Mouse (Mus musculus): Measurements from ENCODE around the gene Gbp7. TPM values are rescaled to one million over a fixed set of nuclear protein-coding genes. Genes with fewer than 3 reads are reported as not detected.

The Gbp7 gene
- polyA plus RNA-seq (2011; ENCODE audit: insufficient read length, low read depth, missing spikeins), result 3.3 and 6.4 TPM in 2 replicates

GRCm38 (mm10) chr3:142530087-142530953 is at the start of gene Gbp7:
Gene Gbp7 (plus strand): TSS chr3:142530342.
- Histone ChIP-seq H3K4me1 (ENCODE audit: control insufficient read depth, insufficient read depth, low read length) (no peaks in the 10 kb centered on the region; the same call in 1 of the 2 replicates), H3K27ac (ENCODE audit: insufficient read depth, low read length) (peak within 1 kb of the TSS; percentile 54; the same call in 1 of the 2 replicates), H3K4me3 (ENCODE audit: insufficient read depth, low read length) (peak within 1 kb of the TSS; percentile 95)
- TF ChIP-seq POLR2A (IDR thresholded peaks at IDR 0.05; ENCODE audit: low read depth, low read length) (peak; percentile 27; the same call in 1 of the 2 replicates), CTCF (IDR thresholded peaks at IDR 0.05; ENCODE audit: borderline replicate concordance, insufficient read depth, low read length) (no peak)

GRCm38 (mm10) chr3:142490465-142490864 is 39.7 kb upstream of the Gbp7 start:
- Histone ChIP-seq H3K27ac (ENCODE audit: insufficient read depth, low read length) (no peak overlapping the region), H3K4me1 (ENCODE audit: control insufficient read depth, insufficient read depth, low read length) (no peaks in the 10 kb centered on the region), H3K4me3 (ENCODE audit: insufficient read depth, low read length) (no peak overlapping the region)
- TF ChIP-seq POLR2A (IDR thresholded peaks at IDR 0.05; ENCODE audit: low read depth, low read length), result no peak
- peak; percentile 73; the same call in 1 of the 2 replicates for TF ChIP-seq CTCF (IDR thresholded peaks at IDR 0.05; ENCODE audit: borderline replicate concordance, insufficient read depth, low read length)

DNA sequence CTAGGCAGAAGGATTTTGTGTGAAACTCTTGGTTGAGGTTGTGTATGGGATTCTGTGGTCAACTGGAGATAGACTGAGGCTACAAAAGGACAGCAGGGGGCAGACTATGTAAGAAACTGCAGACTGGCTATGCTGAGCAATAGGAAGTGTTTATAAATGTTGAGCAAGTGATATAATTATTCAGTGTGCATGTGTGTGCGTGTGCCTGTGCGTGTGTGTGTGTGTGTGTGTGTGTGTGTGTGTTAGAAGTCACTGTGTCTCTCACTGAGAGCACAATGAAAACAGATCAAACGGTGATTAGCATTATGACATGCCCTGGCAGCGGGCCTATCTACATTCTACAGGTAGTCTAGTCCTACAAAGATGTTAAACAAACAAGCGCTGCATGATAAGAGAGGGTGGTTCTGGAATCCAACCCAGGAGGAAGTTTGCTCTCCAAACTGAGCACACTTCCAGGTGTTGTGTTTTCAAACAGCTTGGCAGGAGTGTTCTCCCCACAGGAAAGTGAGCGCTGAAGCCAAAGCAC is 36.5 kb upstream of the Gbp7 start, which contains the start of gene Gbp5:
Gene Gbp5, plus strand, starts transcription at position 443 of the 526 bp plus-strand sequence.
- Histone ChIP-seq H3K4me1 (ENCODE audit: control insufficient read depth, insufficient read depth, low read length) (no peaks in the 10 kb centered on the region), H3K27ac (ENCODE audit: insufficient read depth, low read length) (no peak within 1 kb of the TSS), H3K4me3 (ENCODE audit: insufficient read depth, low read length) (no peak within 1 kb of the TSS)
- TF ChIP-seq CTCF (IDR thresholded peaks at IDR 0.05; ENCODE audit: borderline replicate concordance, insufficient read depth, low read length) (peak; percentile 11; the same call in 1 of the 2 replicates), POLR2A (IDR thresholded peaks at IDR 0.05; ENCODE audit: low read depth, low read length) (no peak)

- no peak for TF ChIP-seq CTCF (IDR thresholded peaks at IDR 0.05; ENCODE audit: borderline replicate concordance, insufficient read depth, low read length)
- TF ChIP-seq POLR2A (IDR thresholded peaks at IDR 0.05; ENCODE audit: low read depth, low read length), result no peak
- Histone ChIP-seq H3K4me1 (ENCODE audit: control insufficient read depth, insufficient read depth, low read length) (peaks cover 3% of the 10 kb centered on the region; the same call in 1 of the 2 replicates), H3K4me3 (ENCODE audit: insufficient read depth, low read length) (no peak overlapping the region), H3K27ac (ENCODE audit: insufficient read depth, low read length) (no peak overlapping the region)
Measured at GRCm38 (mm10) chr3:142495146-142495655, 34.9 kb upstream of the Gbp7 start.

GRCm38 (mm10) chr3:142496113-142497101 is 33.7 kb upstream of the Gbp7 start:
- no peak for TF ChIP-seq POLR2A (IDR thresholded peaks at IDR 0.05; ENCODE audit: low read depth, low read length)
- Histone ChIP-seq H3K4me3 (ENCODE audit: insufficient read depth, low read length) (no peak overlapping the region), H3K27ac (ENCODE audit: insufficient read depth, low read length) (no peak overlapping the region), H3K4me1 (ENCODE audit: control insufficient read depth, insufficient read depth, low read length) (peaks cover 3% of the 10 kb centered on the region; the same call in 1 of the 2 replicates)

GRCm38 (mm10) chr3:142497123-142497841 is 32.9 kb upstream of the Gbp7 start:
- H3K27ac ChIP-seq (ENCODE audit: insufficient read depth, low read length), result no peak overlapping the region
- peaks cover 3% of the 10 kb centered on the region; the same call in 1 of the 2 replicates for H3K4me1 ChIP-seq (ENCODE audit: control insufficient read depth, insufficient read depth, low read length)
- no peak overlapping the region for H3K4me3 ChIP-seq (ENCODE audit: insufficient read depth, low read length)
- TF ChIP-seq POLR2A (IDR thresholded peaks at IDR 0.05; ENCODE audit: low read depth, low read length) (no peak), CTCF (IDR thresholded peaks at IDR 0.05; ENCODE audit: borderline replicate concordance, insufficient read depth, low read length) (no peak)

GRCm38 (mm10) chr3:142498941-142499340 is 31.2 kb upstream of the Gbp7 start:
- no peak overlapping the region for H3K27ac ChIP-seq (ENCODE audit: insufficient read depth, low read length)
- H3K4me1 ChIP-seq (ENCODE audit: control insufficient read depth, insufficient read depth, low read length), result peaks cover 3% of the 10 kb centered on the region; the same call in 1 of the 2 replicates
- TF ChIP-seq CTCF (IDR thresholded peaks at IDR 0.05; ENCODE audit: borderline replicate concordance, insufficient read depth, low read length), result no peak
- H3K4me3 ChIP-seq (ENCODE audit: insufficient read depth, low read length), result no peak overlapping the region

DNA sequence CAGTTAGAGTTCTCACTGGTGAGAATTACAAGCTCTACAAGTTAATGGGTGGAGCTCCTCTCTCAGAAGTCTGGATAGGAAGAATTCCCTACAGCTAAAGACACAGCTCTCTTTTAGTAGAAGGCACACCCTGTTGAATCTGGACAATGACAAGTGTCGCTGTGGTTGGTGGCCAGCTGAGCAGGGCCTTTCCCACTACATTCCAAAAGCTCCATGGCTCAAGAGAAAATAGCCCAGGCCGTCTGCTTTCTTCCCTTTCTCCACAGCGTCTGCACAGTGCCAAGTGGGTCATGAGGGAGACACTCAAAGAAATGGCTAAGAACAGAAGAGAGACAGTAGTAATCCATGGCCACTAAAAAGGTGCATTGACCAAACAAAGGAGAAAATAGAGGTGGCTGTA is 2.0 kb upstream of the Gbp7 start:
- Histone ChIP-seq H3K4me3 (ENCODE audit: insufficient read depth, low read length) (no peak overlapping the region), H3K27ac (ENCODE audit: insufficient read depth, low read length) (no peak overlapping the region), H3K4me1 (ENCODE audit: control insufficient read depth, insufficient read depth, low read length) (no peaks in the 10 kb centered on the region; the same call in 1 of the 2 replicates)
- TF ChIP-seq POLR2A (IDR thresholded peaks at IDR 0.05; ENCODE audit: low read depth, low read length) (no peak), CTCF (IDR thresholded peaks at IDR 0.05; ENCODE audit: borderline replicate concordance, insufficient read depth, low read length) (no peak)
